Mouse (Mus musculus) kidney, postnatal 25 days (tissue): ENCODE data around the gene Mrs2.

Experiments used
- DNase-seq, 2 experiments: peaks; one replicate each; pipeline ENCODE4 v3.0.0; 2021; ENCODE audit warnings: mixed read lengths in 2 of 2

Mrs2 gene

DNA sequence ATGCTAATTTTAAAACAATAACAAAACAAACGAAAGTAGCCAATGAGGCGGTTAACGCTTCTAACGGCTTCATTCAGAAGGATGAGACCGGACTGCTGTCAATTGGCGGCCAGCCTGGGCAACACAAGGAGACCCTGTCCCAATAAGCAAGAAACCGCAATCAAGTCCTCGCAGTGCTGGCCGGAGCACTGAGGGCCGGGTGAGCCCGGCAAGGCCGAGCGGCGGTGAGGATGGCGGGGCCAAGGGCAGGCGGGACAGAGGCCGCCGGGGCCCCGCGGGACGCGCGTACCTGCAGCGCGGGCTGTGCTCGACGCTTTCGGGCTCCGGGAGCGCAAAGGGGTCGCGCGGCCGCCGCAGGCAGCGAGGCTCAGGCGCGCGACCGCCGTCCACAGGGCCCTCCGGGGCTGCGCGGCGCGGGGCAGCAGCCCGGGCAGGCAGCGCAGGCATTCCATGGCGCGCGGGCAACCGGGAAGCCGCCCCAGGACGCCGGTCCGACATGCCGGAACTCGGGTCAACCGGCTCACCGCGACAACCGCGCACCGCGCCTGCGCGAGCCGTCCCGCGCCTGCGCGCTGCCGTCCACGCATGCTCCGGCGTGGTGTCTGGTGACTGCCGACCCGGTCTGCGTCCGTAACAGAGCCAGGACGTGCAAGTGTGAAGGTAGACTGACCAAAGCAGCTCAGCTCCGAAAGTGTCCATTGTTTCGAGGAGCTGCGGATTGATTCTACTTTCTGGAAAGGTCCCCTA, at the start of gene Mrs2:
Gene Mrs2, minus strand, starts transcription at position 587 of the 747 bp plus-strand sequence.
- peak; percentile 86 to 95 for DNase-seq

DNA sequence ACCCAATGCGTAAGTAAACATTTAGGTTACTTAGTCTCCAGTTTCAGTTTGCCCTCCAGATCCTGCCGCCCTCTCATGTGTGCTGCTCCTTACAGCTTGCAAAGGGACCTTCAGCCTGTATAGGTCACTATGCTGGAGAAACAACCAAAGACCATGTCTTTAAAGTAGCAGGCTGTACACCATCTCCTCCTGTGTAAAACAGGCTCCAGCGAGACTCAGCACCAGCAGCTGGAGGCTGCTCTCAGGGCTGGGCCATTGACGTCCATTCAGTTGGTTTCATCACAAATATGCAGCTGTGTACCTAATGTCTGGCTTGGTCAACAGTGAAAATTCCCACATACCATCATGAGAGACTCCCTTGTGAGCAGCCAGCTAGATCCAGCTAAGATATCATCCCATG, 49.6 kb upstream of the Mrs2 start:
- no peak for DNase-seq

DNA sequence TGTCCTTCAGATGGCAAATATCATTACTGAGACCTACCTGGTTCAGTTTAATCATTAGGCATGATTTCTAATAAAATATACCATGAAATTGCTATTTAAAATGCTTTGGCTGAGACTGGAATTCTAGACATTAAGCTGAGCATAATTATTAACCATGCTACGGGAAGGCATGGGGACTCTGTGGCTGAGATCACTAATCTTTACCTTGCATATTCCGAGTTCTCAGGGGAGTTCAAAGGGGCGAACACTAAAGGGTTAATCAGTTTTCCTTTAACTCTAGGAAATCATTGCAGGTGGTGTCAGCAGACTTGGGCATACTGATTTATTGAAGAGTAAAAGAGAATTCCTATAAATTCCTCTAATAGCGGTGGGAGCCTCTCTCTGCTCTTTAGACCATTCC, 47.0 kb upstream of the Mrs2 start:
- no peak for DNase-seq

DNA sequence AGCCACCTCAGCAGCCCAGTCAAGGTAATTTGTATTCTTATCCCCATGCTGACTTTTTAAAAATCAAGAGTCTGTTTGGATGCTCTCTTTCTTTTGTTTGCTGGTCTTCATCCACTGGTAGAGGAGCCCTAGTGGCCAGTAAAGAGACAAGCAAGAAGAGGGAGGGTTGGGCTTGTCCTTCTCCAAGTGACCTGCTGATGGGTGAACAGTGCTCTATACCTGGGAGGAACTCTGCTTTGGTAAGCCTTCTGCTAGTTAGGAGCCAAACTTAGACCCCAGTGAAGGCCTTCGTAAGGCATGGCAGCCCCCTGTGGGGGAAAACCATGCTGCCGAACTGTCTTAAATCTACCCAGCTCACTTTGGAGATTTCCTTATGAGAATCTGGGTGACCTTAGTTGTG, 46.5 kb upstream of the Mrs2 start:
- DNase-seq, result no peak

DNA sequence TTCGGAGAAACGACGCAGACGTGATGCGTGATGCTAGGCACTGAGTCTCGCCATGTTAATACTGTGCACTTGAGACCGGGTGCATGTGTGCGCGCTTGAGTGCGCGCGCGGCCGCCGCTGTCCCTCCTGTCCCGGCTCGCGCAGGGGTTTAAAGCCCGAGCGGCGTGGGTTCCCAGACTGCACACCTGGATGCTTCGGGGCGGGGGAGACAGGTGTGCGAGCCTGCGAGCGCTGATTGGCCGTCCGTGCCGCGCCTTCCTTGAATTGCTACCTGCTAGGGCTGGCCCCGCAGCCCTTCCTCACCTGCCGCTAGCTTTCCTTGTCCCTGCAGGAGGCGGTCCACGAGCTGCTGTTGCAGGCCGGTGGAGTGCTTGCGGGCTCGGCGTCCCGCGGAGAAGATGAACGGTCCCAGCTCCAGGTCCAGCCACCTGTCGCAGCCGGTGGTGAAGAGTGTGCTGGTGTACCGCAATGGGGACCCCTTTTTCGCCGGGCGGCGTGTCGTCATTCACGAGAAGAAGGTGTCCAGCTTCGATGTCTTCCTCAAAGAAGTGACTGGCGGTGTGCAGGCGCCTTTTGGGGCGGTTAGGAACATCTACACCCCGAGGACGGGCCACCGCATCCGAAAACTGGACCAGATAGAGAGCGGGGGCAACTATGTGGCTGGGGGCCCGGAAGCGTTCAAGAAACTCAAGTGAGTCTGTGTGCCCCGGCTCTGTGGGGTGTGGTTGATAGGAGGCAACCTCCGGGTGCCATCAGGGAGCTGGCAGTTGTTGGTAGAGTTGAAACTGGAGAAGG, 35.9 kb upstream of the Mrs2 start, which contains the start of gene Dcdc2a:
Gene Dcdc2a, plus strand, starts transcription at position 132 of the 795 bp plus-strand sequence.
- DNase-seq, result peak; percentile 60 to 84

DNA sequence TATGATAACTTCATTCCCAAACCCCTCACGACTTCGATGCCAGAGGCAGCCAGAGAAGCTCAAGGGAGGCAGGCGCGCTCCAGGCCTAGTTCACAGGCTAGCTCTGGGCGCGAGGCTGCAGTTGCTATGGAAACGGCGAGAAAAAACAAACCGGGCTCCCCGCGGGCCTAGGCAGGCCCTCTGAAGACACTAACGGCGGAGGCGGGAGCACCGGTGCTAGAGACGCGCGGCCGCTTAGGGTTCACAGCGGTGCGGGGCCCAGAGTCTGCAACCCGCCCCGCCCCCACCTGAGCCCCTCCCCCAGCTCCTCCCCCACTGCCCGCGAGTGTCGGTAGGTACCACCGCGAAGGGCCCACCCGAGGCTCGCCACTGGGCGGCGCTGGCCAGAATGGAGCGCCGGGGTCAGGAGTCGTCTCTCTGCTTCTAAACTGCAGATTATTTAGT, 35.0 kb upstream of the Mrs2 start:
- DNase-seq, result peak; percentile 72 to 85

DNA sequence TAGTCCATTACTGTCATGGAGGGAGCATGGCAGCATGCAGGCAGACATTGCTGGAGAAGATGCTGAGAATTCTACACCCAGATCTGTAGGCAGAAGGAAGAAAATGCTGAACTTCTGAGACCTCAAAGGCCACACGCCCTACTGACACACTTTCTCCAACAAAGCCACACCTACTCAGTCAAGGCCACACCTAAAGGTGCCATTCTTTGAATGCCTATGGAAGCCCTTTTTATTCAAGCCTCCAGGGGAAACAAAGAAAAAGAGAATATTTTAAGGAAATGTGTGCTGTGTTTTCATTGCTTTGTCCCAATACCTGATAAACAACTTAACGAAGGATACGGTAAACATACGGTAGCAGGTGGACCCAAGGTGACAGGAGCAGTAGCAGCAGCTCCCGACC, 32.5 kb upstream of the Mrs2 start:
- no peak for DNase-seq

DNA sequence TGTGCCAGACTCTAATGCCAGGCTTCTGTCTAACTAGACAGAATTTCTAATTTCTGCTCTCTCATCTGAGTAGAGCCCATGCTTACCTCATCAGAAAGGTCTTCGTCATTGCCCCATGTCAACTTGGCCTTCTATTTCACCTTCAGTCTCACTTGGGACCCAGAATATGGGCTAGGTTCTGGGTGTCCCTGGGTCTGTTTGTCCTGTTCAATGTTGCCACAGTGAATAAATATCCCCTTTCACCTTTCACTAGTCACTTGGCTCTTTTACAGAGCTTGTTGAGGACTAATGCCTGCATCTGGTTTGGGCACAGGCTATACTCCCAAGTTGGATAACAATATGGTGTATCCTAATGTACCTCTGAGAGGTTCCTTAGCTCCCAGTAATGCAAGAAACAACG, 19.3 kb upstream of the Mrs2 start:
- DNase-seq, result no peak

DNA sequence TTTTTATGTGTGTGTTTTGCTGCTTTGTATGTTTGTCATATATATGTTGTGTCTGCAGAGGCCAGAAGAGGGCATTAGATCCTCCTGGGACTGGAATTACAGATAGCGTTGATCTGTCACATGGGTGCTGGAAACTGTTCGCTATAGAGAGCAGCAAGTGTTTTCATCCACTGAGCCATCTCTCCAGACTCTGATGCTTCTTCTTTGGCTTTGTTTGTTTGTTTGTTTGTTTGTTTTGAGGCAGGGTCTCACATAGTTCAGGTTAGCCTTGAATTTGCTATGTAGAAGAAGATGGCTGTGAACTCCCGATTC, 6.9 kb upstream of the Mrs2 start:
- no peak for DNase-seq

DNA sequence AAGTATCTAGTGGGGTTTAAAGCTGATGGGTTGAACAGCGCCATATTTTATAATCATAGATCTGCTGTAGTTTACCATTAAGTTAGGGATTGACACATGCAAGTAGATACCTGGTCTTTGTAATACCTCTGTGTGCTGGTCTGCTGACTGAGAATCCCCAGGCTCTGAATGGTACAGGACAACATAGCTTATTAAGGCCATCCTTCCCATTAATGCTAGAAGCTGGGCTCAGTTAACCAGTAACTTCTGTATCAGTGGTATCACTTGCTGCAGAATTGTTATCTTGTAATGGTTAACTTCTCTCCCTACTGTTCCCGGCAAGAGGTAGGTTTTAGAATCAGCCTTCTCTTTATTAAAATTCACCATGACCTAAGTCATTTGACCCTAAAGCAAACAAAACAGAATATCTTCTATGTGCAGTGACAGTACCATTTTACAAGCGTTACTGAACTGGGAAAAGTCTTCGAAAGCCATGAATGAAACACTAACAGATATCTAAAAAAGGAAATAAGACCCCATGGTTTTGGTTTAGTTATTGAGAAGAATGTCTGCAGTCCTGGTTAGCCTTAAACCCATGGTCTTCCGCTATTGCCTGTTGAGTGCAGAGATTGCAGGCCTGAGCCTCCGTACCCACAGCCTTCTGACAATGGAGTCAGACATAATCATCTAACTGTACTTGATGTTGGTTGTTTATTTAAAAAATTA, 6.4 kb upstream of the Mrs2 start:
- DNase-seq, result no peak

DNA sequence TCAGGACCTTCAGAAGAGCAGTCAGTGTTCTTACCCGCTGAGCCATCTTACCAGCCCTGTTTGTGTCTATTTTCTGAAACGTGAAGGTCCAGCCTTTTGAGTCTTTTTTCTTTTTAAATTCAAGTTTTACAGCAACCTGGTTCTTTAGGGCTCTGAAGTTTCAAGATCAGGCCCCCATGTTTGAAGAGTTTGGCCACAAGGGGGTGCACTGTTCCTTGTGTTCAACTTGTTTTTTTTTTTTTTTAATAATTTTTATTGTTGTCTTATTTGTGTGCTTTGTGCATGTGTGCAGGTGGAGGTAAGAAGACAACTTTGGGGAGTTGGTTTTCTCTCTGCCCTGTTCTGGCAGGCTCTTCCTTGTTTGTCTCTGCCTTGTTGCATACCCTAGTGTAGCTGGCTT, 4.5 kb upstream of the Mrs2 start:
- peak; percentile 57 to 84 for DNase-seq

DNA sequence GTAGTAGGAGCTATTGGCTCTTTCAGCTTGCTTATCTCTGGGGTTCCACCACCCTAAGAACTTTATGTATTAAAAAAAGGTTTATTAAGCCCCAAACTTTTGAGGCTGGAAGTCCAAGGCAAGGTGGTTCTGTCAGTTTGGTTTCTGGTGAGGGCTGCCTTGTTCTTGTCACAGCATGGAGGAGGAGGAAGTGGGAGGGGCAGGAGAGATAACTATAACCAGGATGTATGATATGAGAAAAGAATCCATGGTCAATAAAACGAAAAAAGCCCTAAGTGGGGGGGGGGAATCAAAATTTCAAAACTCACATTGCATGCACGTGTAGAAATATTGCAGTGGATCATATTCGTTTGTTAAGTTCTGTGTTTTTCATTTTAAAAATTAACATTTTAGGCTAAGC, 3.0 kb upstream of the Mrs2 start:
- DNase-seq, result no peak

DNA sequence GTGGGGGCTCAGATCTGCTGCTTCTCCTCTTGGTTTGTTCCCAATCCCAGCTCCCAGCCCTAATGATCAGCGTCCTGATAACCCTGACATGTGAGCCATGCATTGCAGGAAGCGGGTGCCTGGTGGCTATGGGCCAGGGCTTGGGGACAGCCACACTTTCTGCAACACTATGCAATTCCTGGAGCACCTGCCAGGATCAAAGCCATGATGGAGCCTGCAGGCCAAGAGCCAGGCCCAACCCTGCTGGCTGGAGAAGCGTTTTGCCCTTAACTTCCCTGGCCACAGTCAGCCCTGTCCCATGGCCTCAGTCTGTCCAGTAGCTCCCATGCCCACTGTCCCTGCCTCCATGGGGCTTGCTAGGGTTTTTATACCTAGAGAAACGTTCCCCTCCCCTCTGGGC, 2.2 kb upstream of the Mrs2 start:
- peak in 1 of 2 experiments; percentile 0 for DNase-seq

DNA sequence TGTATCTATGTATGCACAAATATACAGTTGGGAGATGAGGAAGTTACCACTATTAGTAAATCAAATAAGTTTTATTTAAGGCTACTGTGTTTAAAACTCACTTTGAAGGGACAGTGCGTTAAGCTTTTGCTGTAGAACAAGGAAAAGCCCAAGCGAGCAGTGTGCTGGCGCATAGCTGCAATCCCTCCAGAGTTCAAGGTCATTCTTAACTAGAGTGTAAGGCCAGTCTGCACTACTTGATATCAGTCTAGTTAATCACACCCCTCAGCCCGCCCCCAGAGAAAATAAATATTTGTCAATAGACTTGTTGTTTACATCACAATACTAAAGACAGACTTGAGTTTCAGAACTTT, 337 bp upstream of the Mrs2 start:
- peak in 1 of 2 experiments; percentile 5 for DNase-seq

DNA sequence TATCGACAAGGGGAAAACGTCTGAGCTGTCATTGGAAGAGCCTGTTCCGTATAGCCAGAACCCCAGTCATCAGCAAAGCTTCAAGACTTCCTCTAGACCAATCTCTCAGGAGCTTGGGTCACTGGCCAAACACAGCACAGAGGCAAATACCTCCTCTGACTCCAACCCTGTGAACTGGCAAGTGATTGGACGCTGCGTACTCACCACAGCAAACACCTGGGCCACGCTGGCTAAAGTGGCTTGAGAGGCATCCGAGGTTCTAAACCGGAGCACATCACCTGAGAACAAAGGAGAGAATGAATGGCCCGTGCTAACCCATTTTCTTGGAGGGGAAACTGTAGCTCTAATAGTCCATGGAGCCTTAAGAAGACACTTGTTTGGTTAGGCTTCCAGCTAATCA, 1.9 kb downstream of the Mrs2 start:
- DNase-seq, result peak in 1 of 2 experiments; percentile 1

DNA sequence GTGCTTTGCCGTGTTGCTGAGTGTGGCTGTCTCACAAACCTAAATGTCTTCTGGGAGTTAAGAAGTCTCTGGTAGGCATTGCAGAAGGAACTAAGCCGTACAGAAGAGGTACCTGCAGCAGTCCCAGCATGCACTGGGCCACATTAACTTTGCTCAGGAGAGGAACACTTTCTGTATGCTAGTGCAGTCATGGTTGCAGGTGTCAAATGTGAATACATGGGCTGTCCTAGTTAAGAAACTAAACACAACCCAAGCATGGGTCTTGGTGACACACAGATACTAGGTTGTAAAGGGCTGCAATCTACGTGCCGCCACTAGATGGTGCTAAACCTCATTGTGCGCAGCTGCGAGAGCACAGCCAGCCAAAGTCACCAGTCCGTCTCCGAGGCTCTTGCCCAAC, 13.1 kb downstream of the Mrs2 start:
- peak in 1 of 2 experiments; percentile 78 for DNase-seq

DNA sequence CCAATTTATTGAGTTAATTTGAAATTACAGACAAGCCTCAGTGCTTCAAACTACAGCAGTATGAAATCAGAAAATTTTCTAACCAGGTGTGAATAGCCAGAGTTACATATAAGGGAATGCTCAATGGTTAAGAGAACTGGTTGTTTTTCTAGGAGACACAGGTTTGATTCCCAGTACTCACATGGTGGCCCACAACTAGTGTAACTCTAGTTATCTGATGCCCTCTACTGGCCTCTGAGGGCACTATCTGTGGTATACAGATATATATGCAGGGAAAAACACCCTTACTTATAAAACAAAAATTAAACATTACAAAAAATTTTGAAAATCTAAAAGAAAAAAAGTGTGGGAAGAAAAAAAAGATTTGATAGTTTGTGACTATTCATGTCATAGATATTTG, 17.2 kb downstream of the Mrs2 start:
- DNase-seq, result peak in 1 of 2 experiments; percentile 23

DNA sequence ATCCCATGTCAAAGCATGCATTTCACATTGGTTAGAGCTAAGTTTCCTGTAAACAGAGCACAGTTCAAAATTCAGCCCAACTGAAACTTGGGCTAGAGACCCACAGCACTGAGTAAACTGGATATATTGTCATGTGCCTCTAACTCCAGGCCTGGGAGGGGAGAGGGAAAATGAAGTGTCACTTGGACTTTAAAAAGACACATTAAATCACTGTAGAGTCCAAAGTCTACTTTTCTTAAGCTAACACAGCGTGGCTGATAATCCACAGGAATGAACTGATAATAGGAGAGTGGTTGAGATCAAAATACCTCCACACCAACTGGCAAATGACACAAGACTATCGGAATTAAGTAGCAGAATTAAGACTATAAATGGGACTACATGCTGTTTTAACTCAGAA, 20.6 kb downstream of the Mrs2 start:
- DNase-seq, result no peak

DNA sequence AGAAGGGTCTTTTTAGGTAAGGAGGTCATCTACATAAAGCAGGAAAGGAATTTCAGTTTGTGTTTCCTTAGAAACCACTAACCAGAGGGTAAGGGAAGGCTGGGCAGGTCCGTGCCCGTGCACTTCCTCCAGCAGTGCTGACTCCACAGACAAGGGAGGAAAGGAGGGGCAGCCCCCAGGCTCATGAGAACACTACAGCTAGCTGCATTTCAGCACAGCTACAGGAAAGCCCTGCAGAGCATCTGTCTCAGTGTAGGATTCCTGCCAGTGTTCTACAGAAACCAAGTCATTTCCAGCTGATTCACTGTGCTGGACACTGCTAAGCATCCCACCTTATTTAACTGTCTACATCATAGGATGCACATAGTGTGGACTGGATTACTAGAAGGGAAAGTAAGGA, 27.0 kb downstream of the Mrs2 start:
- no peak for DNase-seq

DNA sequence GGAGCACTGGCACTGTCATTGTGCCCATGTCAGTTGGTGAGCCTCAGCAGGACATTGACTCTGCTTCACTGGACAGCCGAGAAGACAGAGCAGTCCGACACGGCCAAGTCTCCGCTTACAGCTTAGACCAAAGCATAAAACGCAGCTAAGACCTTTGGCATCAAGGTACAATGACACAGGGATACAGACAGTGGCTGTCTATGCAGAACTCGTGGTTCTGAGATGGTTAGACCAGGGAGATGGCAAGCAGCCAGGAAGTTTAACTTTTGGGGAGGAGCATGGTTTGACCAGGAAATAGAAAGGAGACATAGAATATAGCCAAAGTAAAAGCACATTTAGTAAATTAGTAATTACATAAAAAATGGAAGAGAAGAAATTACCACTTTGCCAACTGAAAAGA, 31.2 kb downstream of the Mrs2 start:
- DNase-seq, result peak; percentile 47 to 56

DNA sequence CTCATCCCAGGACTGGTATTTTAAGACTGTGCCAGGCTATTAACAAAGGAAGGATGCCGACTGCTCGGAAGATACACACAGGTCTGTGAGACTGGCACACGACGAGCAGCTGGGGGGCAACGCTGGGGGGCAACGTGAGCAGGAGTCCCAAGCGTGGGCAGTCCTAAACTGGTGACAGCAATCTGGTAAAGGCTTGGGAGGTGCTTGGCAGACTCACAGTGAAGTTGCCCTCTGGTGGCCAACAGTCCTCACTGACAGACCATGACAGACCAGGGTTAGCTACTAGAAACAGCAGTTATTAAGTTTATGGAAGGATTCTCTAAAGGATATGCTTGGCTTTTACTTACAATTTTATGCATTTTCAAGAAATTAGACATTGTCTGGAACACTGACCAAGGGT, 31.8 kb downstream of the Mrs2 start:
- peak; percentile 76 to 79 for DNase-seq

DNA sequence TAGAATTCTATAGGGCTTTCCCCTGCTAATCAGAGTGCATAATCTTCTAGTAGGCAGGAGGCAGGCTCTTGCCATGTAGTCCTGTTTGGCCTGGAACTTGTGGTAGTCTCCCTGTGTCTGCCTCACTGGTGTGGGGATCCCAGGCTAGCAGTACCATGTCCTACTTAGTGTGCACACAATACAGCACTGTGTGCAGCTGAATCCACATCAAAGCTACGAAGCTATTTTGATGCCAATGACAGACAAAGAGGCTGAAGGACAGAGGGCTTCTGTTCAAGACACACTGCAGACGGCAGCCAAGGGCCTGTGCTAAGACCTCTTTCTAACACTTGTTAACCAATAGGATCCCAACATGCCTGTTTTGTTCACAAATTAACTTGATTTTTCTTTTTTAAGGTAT, 34.7 kb downstream of the Mrs2 start:
- DNase-seq, result no peak

DNA sequence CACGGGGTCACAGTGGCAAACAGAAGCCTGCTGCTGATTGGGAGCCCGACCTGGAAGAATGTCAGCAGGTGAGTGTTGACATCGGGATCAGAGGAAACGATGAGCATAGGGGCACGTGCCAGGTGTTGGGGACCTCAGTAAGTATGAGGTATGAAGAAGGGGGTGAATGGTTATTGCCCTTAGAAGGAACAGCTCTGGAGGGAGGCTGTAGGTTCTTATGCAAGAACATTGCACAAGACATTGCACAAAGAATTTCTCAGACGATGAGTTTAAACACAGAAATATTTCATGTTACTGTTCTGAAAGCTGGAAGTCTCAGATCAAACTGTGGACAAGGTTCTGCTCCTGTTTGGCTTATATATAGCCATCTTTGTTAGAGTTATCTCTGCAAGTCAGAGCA, 39.1 kb downstream of the Mrs2 start:
- DNase-seq, result no peak

DNA sequence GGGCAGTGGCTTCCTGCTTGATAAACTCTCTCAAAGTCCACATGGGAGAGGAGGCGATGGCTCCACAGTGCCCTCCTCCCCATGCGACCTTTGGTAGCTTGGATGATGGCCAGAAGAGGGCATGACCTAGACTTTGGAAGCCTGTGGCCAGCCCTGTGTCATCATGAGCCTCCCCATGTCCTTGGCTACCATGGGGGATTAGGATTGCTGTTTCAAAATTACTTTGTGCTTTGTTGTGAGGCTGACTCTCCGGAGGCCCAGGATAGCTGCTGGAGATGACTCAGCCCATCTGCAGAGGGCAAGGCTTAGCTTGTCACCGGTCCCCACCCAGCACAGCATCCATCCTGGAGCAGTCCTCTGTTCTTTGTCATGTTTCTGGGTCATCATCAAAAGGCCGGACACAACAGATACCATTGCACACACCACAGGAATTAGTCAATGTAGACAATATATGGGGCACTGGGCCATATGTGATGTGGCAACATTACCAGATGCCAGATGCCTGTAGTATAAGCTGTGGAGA, 42.3 kb downstream of the Mrs2 start:
- peak; percentile 78 to 89 for DNase-seq
